ENCODE assay signal across 8 mouse cellular contexts in genomic region chr2:143914221-143914620, GRCm38 (mm10). TPM values are rescaled to one million over a fixed set of nuclear protein-coding genes. Genes with fewer than 3 reads are reported as not detected.
DNase-seq lines count a peak whose midpoint lies in the region; ATAC-seq and TF ChIP-seq lines count a peak whose summit lies in the region.

No protein-coding gene starts in this region.

- ATAC-seq in embryonic facial prominence, embryonic 13.5 days (ENCODE audit: insufficient number of reproducible peaks, insufficient read depth, low FRiP score, low TSS enrichment, low read depth) = no peak
- ATAC-seq in intestine, postnatal 0 days = no peak
- no peak for ATAC-seq in neural tube, embryonic 13.5 days (ENCODE audit: low read depth)

- peak; percentile 5 to 21 for DNase-seq in left cerebral cortex, postnatal 25 days (ENCODE audit: low spot score in 2 of 2)
- no peak for DNase-seq in left cerebral cortex, postnatal 4 days
- no peak for DNase-seq in Muller cell, postnatal 12 days (ENCODE audit: inconsistent ontology term)
- DNase-seq in layer of hippocampus, postnatal 14 days (ENCODE audit: low spot score in 2 of 2) = no peak
- no peak for DNase-seq in layer of hippocampus, postnatal 10 days (ENCODE audit: low spot score in 2 of 2)

- TF ChIP-seq CTCF in intestine, postnatal 0 days (IDR thresholded peaks at IDR 0.05; ENCODE audit: low read depth) = no peak

- peak overlapping the region; percentile 91 for H3K9ac ChIP-seq in embryonic facial prominence, embryonic 13.5 days
- peak overlapping the region; percentile 93 for H3K9ac ChIP-seq in intestine, postnatal 0 days (ENCODE audit: low read depth, low read length)
- H3K9ac ChIP-seq in neural tube, embryonic 13.5 days = peak overlapping the region; percentile 94

- H3K36me3 ChIP-seq in embryonic facial prominence, embryonic 13.5 days = no peaks in the 10 kb centered on the region
- H3K36me3 ChIP-seq in intestine, postnatal 0 days (ENCODE audit: control insufficient read depth, insufficient read depth) = no peaks in the 10 kb centered on the region
- H3K36me3 ChIP-seq in neural tube, embryonic 13.5 days = no peaks in the 10 kb centered on the region

- peak overlapping the region; percentile 73 for H3K4me2 ChIP-seq in embryonic facial prominence, embryonic 13.5 days
- peak overlapping the region; percentile 68 for H3K4me2 ChIP-seq in intestine, postnatal 0 days (replicated peaks; ENCODE audit: low read depth)
- peak overlapping the region; percentile 87 for H3K4me2 ChIP-seq in neural tube, embryonic 13.5 days

- H3K4me1 ChIP-seq in embryonic facial prominence, embryonic 13.5 days = peaks cover 23% of the 10 kb centered on the region
- H3K4me1 ChIP-seq in intestine, postnatal 0 days (replicated peaks; ENCODE audit: control insufficient read depth, insufficient read depth, low read length) = peaks cover 10% of the 10 kb centered on the region; the same call in 1 of the 2 replicates
- H3K4me1 ChIP-seq in neural tube, embryonic 13.5 days (replicated peaks) = peaks cover 38% of the 10 kb centered on the region

- intact Hi-C loops in left cerebral cortex, postnatal 25 days (cut with DNase I) = no loop called here
- intact Hi-C loops in left cerebral cortex, postnatal 4 days (cut with DNase I) = no loop called here

- 3% methylated on average over 10 of the region's 10 CpGs for WGBS in embryonic facial prominence, embryonic 13.5 days
- 6% methylated on average over 10 of the region's 10 CpGs for WGBS in intestine, postnatal 0 days
- WGBS in neural tube, embryonic 13.5 days = 6% methylated on average over 10 of the region's 10 CpGs

- peak overlapping the region; percentile 99 for H3K27ac ChIP-seq in embryonic facial prominence, embryonic 13.5 days
- peak overlapping the region; percentile 99 for H3K27ac ChIP-seq in intestine, postnatal 0 days (ENCODE audit: low read depth, low read length)
- peak overlapping the region; percentile 98 for H3K27ac ChIP-seq in neural tube, embryonic 13.5 days (replicated peaks)

- H3K9me3 ChIP-seq in embryonic facial prominence, embryonic 13.5 days = no peaks in the 10 kb centered on the region
- H3K9me3 ChIP-seq in intestine, postnatal 0 days (ENCODE audit: control insufficient read depth) = no peaks in the 10 kb centered on the region
- H3K9me3 ChIP-seq in neural tube, embryonic 13.5 days = no peaks in the 10 kb centered on the region

- no peaks in the 10 kb centered on the region for H3K27me3 ChIP-seq in embryonic facial prominence, embryonic 13.5 days
- H3K27me3 ChIP-seq in intestine, postnatal 0 days (replicated peaks; ENCODE audit: control insufficient read depth, insufficient read depth, low read length) = no peaks in the 10 kb centered on the region
- no peaks in the 10 kb centered on the region for H3K27me3 ChIP-seq in neural tube, embryonic 13.5 days

- H3K4me3 ChIP-seq in embryonic facial prominence, embryonic 13.5 days = peak overlapping the region; percentile 80
- H3K4me3 ChIP-seq in intestine, postnatal 0 days (ENCODE audit: low read depth, low read length) = peak overlapping the region; percentile 91
- H3K4me3 ChIP-seq in neural tube, embryonic 13.5 days = peak overlapping the region; percentile 85

RNA-seq across cellular contexts. Expression of gene Dstn, which starts 0.9 kb away (rescaled TPM):
- 100 to 1,000 TPM; 171 to 186 TPM for total RNA-seq in left cerebral cortex, postnatal 25 days (2021)
- total RNA-seq in left cerebral cortex, postnatal 4 days (2021) = 100 to 1,000 TPM; 275 to 292 TPM
- 377 and 395 TPM in 2 replicates for polyA plus RNA-seq in embryonic facial prominence, embryonic 13.5 days (2015; fragmentation: Nextera tagmentation; extraction: Ambion mirVana)
- polyA plus RNA-seq in intestine, postnatal 0 days (2015; fragmentation: Nextera tagmentation; extraction: Ambion mirVana) = 801 and 835 TPM in 2 replicates
- 477 and 487 TPM in 2 replicates for polyA plus RNA-seq in neural tube, embryonic 13.5 days (2015; fragmentation: Nextera tagmentation; extraction: Ambion mirVana)
- total RNA-seq in layer of hippocampus, postnatal 14 days (2021) = 100 to 1,000 TPM; 225 to 238 TPM
- total RNA-seq in layer of hippocampus, postnatal 10 days (2021) = 100 to 1,000 TPM; 257 to 268 TPM

RNA-seq across cellular contexts. Expression of gene Bfsp1, which starts 51.2 kb away (rescaled TPM):
- under 1 TPM; 0.69 to 0.87 TPM for total RNA-seq in left cerebral cortex, postnatal 25 days (2021)
- total RNA-seq in left cerebral cortex, postnatal 4 days (2021) = 1 to 10 TPM; 5.8 to 6.0 TPM
- 2.8 and 3.5 TPM in 2 replicates for polyA plus RNA-seq in embryonic facial prominence, embryonic 13.5 days (2015; fragmentation: Nextera tagmentation; extraction: Ambion mirVana)
- 4.5 and 5.3 TPM in 2 replicates for polyA plus RNA-seq in intestine, postnatal 0 days (2015; fragmentation: Nextera tagmentation; extraction: Ambion mirVana)
- 1.1 and 1.5 TPM in 2 replicates for polyA plus RNA-seq in neural tube, embryonic 13.5 days (2015; fragmentation: Nextera tagmentation; extraction: Ambion mirVana)
- total RNA-seq in layer of hippocampus, postnatal 14 days (2021) = 1 to 10 TPM; 1.1 to 1.3 TPM
- 1 to 10 TPM; 5.0 TPM for total RNA-seq in layer of hippocampus, postnatal 10 days (2021)

Comparison
In these comparisons a context has a peak if more than half of its experiments do, and no peak if none do; other contexts are left out.
1. DNase-seq: peak in left cerebral cortex, postnatal 25 days (2 of 2); none in left cerebral cortex, postnatal 4 days (single experiment), Muller cell, postnatal 12 days (single experiment), layer of hippocampus, postnatal 14 days (0 of 2) and layer of hippocampus, postnatal 10 days (0 of 2).
2. Peak in every context shown above with its lines, with median percentiles within 50 percentile points of each other: H3K27ac ChIP-seq, H3K4me2 ChIP-seq, H3K4me3 ChIP-seq and H3K9ac ChIP-seq.